Mouse (Mus musculus) spleen, embryonic (tissue): ENCODE data around the gene Ftsj3.

Source experiments
- CTCF ChIA-PET: fragments of 350-600 bp; sonication (Branson Sonifier 250); formaldehyde crosslinking; loops from one replicate; lab custom pipeline; 2022; lab: Charles Lee

Gene Ftsj3

GRCm38 (mm10) chr11:106255685-106256451 is at the start of gene Ftsj3, which contains the start of gene Psmc5:
Ftsj3 (minus strand) TSS chr11:106256079.
Psmc5 (plus strand) TSS chr11:106256154.
- CTCF ChIA-PET = no interaction called here

- CTCF ChIA-PET = no interaction called here
Measured at GRCm38 (mm10) chr11:106305348-106306064, 49.6 kb upstream of the Ftsj3 start.

- CTCF ChIA-PET = interaction anchor here (0.7 to 2.4 kb wide), 5 partner anchors 10 to 64 kb away, joined by 3 to 10 read pairs (median 5); no protein-coding TSS in a partner anchor
Measured at GRCm38 (mm10) chr11:106302634-106303033, 46.8 kb upstream of the Ftsj3 start.

- CTCF ChIA-PET = no interaction called here
Measured at GRCm38 (mm10) chr11:106301765-106302164, 45.9 kb upstream of the Ftsj3 start, which contains the start of gene Gh. Gh (minus strand) TSS chr11:106301865.

GRCm38 (mm10) chr11:106291861-106292260 is 36.0 kb upstream of the Ftsj3 start:
- CTCF ChIA-PET = no interaction called here

- CTCF ChIA-PET = no interaction called here
Measured at GRCm38 (mm10) chr11:106290376-106290775, 34.5 kb upstream of the Ftsj3 start.

- CTCF ChIA-PET = no interaction called here
Measured at GRCm38 (mm10) chr11:106289369-106289768, 33.5 kb upstream of the Ftsj3 start.

- CTCF ChIA-PET = no interaction called here
Measured at GRCm38 (mm10) chr11:106286987-106287386, 31.1 kb upstream of the Ftsj3 start.

- CTCF ChIA-PET = no interaction called here
Measured at GRCm38 (mm10) chr11:106286206-106286605, 30.3 kb upstream of the Ftsj3 start.

- CTCF ChIA-PET = no interaction called here
Measured at GRCm38 (mm10) chr11:106284126-106284525, 28.2 kb upstream of the Ftsj3 start.

GRCm38 (mm10) chr11:106283371-106283770 is 27.5 kb upstream of the Ftsj3 start:
- CTCF ChIA-PET = no interaction called here

GRCm38 (mm10) chr11:106282452-106282851 is 26.6 kb upstream of the Ftsj3 start:
- CTCF ChIA-PET = no interaction called here

- CTCF ChIA-PET = interaction anchor here (0.6 kb wide), 1 partner anchor 831 kb away, joined by 6 read pairs; no protein-coding TSS in a partner anchor
Measured at GRCm38 (mm10) chr11:106276454-106276853, 20.6 kb upstream of the Ftsj3 start, which contains the start of gene Tcam1. Tcam1 (plus strand) TSS chr11:106276672.

- CTCF ChIA-PET = interaction anchor here (0.8 kb wide), 1 partner anchor 79 kb away, joined by 4 read pairs; no protein-coding TSS in a partner anchor
Measured at GRCm38 (mm10) chr11:106274971-106275411, 19.1 kb upstream of the Ftsj3 start.

GRCm38 (mm10) chr11:106274374-106274773 is 18.5 kb upstream of the Ftsj3 start:
- CTCF ChIA-PET = interaction anchor here (0.6 kb wide), 1 partner anchor 44 kb away, joined by 12 read pairs; no protein-coding TSS in a partner anchor

- CTCF ChIA-PET = interaction anchor here (0.6 kb wide), 1 partner anchor 45 kb away, joined by 12 read pairs; no protein-coding TSS in a partner anchor
Measured at GRCm38 (mm10) chr11:106273811-106274210, 17.9 kb upstream of the Ftsj3 start.

- CTCF ChIA-PET = interaction anchor here (0.6 kb wide), 1 partner anchor 856 kb away, joined by 6 read pairs; no protein-coding TSS in a partner anchor
Measured at GRCm38 (mm10) chr11:106273311-106273684, 17.4 kb upstream of the Ftsj3 start.

- CTCF ChIA-PET = interaction anchor here (0.6 kb wide), 1 partner anchor 856 kb away, joined by 6 read pairs; no protein-coding TSS in a partner anchor
Measured at GRCm38 (mm10) chr11:106272644-106273310, 16.9 kb upstream of the Ftsj3 start, which contains the start of gene Smarcd2. Smarcd2 (minus strand) TSS chr11:106272972.

GRCm38 (mm10) chr11:106271794-106272643 is 16.1 kb upstream of the Ftsj3 start:
- CTCF ChIA-PET = interaction anchor here (0.7 kb wide), 1 partner anchor 13 kb away, joined by 3 read pairs; no protein-coding TSS in a partner anchor
